Mouse (Mus musculus) ES-Bruce4 (cell line): ENCODE results near the gene Cog7. TPM values are rescaled to one million over a fixed set of nuclear protein-coding genes. Genes with fewer than 3 reads are reported as not detected.
A peak's percentile ranks its signal among the peaks of the same experiment; 100 is the strongest.

Experiments used
- H3K27ac ChIP-seq: 2 replicates; pipeline ENCODE4 v1.5.1; 2012; ENCODE audit warnings: low read length, inconsistent platforms; ENCODE audit not compliant: insufficient read depth
- H3K27me3 ChIP-seq: 2 replicates; pipeline ENCODE4 v1.6.1; 2012; ENCODE audit warnings: mild to moderate bottlenecking, low read length, inconsistent platforms; ENCODE audit not compliant: control insufficient read depth, poor library complexity, insufficient read depth, severe bottlenecking
- H3K36me3 ChIP-seq: 2 replicates; pipeline ENCODE4 v1.6.1; 2012; ENCODE audit warnings: inconsistent platforms, mild to moderate bottlenecking, low read length, moderate library complexity; ENCODE audit not compliant: control insufficient read depth, poor library complexity, insufficient read depth, severe bottlenecking
- H3K4me1 ChIP-seq: one replicate; pipeline ENCODE4 v1.8.1; 2011; ENCODE audit warnings: low read length; ENCODE audit not compliant: control insufficient read depth, insufficient read depth
- H3K4me3 ChIP-seq: 2 replicates; pipeline ENCODE4 v1.5.1; 2011; ENCODE audit warnings: low read depth, mild to moderate bottlenecking, low read length
- H3K9ac ChIP-seq: 2 replicates; pipeline ENCODE4 v1.6.1; 2012; ENCODE audit warnings: low read depth, mild to moderate bottlenecking, inconsistent platforms; ENCODE audit not compliant: poor library complexity, severe bottlenecking
- H3K9me3 ChIP-seq: replicated peaks from 2 replicates; pipeline ENCODE4 v1.6.1; 2012; ENCODE audit warnings: mild to moderate bottlenecking, low read length, inconsistent platforms; ENCODE audit not compliant: control insufficient read depth, poor library complexity, insufficient read depth, severe bottlenecking
- CTCF ChIP-seq: IDR thresholded peaks from one replicate; pipeline ENCODE4 v1.8.1; 2011; ENCODE audit warnings: low read depth, low read length
- EP300 ChIP-seq: IDR thresholded peaks from 2 replicates; pipeline ENCODE4 v1.6.1; 2011; ENCODE audit warnings: low read depth, low read length; ENCODE audit not compliant: insufficient read depth
- POLR2A ChIP-seq: IDR thresholded peaks from one replicate; pipeline ENCODE4 v1.8.1; 2011; ENCODE audit warnings: low read length; ENCODE audit not compliant: insufficient read depth
- polyA plus RNA-seq: library from polyadenylated mRNA; stranded (reverse); fragments of >200 nt; gene quantifications from 2 replicates; pipeline ENCODE4 v1.2.4, GENCODE M21; 2011; ENCODE audit warnings: low read depth; ENCODE audit not compliant: missing spikeins, insufficient read depth, insufficient read length

Gene Cog7
- polyA plus RNA-seq, 1 experiment, result 19.0 TPM

DNA sequence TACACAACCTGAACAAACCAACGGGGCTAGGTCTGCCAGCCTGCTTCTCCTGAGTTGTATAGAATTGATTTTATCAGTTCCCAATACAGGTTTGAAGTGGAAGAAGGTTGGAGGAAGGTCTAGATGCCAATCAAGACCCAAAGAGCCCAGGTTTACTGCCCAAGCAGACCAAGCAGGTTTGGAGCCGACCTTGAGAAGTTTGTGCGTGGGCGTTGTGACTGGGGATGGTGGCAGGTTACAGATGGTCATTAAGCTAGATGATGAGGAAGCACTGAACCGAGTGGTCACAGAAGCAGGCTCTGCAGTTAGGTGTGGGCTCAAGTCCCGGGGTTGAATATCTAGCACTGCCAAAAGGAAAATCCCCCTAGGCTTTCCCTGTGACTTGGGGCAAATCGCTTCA, 106.7 kb downstream of the Cog7 start:
- Histone ChIP-seq H3K9me3 (no peaks in the 10 kb centered on the region), H3K9ac (no peak overlapping the region), H3K36me3 (no peaks in the 10 kb centered on the region), H3K4me3 (no peak overlapping the region), H3K4me1 (no peaks in the 10 kb centered on the region), H3K27ac (no peak overlapping the region), H3K27me3 (no peaks in the 10 kb centered on the region)
- no peak for TF ChIP-seq CTCF
- TF ChIP-seq EP300, result no peak
- no peak for TF ChIP-seq POLR2A

DNA sequence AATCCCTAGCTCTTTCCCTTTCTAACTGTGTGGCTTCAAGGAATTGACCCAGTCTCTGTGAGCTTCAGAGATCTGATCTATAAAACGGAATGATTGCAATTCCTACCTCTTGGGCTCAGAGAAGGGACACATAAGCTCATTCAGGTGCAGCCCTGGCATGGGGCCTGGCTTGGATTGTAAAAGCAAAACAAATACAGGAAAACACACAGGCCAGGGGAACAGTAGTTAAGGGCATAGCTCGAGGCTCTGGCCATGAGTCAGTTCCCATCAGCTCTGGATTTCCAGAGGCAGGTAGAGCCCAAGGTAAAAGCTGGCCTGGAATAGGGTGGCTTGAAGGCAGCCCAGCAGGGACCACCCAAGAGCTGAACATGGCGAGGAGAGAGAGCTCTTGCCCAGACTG, 107.5 kb downstream of the Cog7 start:
- Histone ChIP-seq H3K4me1 (no peaks in the 10 kb centered on the region), H3K27me3 (no peaks in the 10 kb centered on the region), H3K27ac (no peak overlapping the region), H3K9me3 (no peaks in the 10 kb centered on the region), H3K9ac (no peak overlapping the region), H3K4me3 (no peak overlapping the region), H3K36me3 (no peaks in the 10 kb centered on the region)
- TF ChIP-seq CTCF (no peak), POLR2A (no peak), EP300 (no peak)

DNA sequence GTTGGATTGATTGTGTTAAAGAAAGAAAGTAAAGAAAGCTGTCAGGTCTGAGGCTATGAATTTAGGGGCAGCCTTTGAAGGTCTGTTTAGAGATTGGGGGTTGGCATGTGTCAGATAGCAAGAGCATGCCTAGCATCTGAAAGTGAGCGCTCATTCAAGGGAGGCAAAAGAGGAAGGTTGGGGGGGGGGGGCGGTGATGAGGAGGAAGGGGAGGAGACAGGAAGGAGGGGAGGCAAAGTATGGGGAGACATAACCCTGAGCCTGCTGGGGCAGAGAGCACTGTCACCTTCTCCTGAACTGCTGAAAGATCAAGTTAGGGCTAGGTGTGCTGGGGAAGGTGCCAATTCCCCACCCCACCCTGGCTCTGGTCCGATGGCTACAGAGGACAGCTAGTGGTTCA, 109.9 kb downstream of the Cog7 start:
- TF ChIP-seq CTCF, result no peak
- no peak for TF ChIP-seq EP300
- TF ChIP-seq POLR2A, result no peak
- H3K27me3 ChIP-seq, result no peaks in the 10 kb centered on the region

DNA sequence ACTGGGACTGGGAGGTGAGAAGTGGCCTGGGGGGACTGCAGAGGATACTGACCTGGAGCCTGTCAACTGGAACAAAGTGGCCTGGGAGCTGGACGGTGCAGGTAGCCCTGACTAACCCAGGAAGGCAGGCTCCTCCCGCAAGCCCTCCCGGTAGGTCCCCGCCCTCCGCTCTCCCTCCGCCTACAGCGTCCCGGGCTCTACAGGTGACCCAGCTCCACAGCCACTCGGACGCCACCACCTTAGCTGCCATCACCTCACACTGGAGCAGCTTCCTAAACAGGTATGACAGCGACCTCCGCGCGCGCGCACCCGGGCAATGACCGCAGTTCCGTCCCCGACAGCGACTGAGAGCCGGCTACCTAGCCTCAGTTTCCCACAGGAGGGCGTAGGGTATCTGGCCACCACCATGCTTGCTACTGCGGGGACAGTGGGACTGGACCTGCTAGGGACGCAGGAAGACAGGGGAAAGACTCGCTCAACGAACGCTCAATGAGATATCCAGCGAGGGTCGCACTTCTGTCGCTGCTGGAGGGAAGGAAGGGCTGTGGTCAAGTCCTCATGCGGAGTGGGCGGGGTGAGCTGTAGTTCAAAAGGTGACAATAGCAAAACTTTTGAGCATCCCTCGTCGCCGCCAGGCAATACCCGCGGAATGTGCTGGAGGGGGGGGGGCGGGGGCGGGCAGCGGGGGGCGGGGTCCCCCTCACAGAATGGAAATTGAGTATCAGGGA, 116.5 kb downstream of the Cog7 start, which contains the start of gene Scnn1b:
TSS of gene Scnn1b (plus strand) at position 181 of the 728 bp plus-strand sequence.
- Histone ChIP-seq H3K9me3 (no peaks in the 10 kb centered on the region), H3K27ac (no peak within 1 kb of the TSS), H3K9ac (no peak within 1 kb of the TSS), H3K27me3 (no peaks in the 10 kb centered on the region), H3K4me3 (peak within 1 kb of the TSS; percentile 48), H3K36me3 (no peaks in the 10 kb centered on the region), H3K4me1 (no peaks in the 10 kb centered on the region)
- TF ChIP-seq EP300, result no peak
- TF ChIP-seq POLR2A, result no peak
- TF ChIP-seq CTCF, result no peak

More for the DNA sequence above, 109.9 kb downstream of the Cog7 start:
- Histone ChIP-seq H3K9ac (no peak overlapping the region), H3K4me1 (no peaks in the 10 kb centered on the region), H3K4me3 (no peak overlapping the region), H3K36me3 (no peaks in the 10 kb centered on the region), H3K9me3 (no peaks in the 10 kb centered on the region), H3K27ac (no peak overlapping the region)

DNA sequence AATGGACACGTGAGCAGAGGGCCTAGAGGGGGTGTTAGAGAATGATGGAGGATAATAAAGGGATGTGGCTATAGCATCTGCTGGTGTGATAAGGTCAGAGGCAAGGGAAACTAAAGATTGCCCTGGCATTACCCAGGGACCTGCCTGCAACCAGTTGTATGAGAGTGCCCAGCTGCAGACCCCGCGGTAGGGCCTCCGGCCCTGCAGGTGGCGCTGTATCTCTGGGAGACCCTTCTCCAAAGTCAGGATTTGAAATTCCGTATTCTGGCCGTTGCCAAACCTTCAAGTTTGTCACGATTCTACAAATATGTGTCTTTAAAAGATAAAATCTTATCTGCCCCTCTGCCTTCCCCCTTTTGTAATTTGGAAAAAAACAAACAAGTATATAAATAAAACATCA, 122.6 kb downstream of the Cog7 start:
- Histone ChIP-seq H3K4me1 (no peaks in the 10 kb centered on the region), H3K4me3 (no peak overlapping the region), H3K27ac (no peak overlapping the region), H3K9ac (no peak overlapping the region), H3K27me3 (no peaks in the 10 kb centered on the region), H3K9me3 (no peaks in the 10 kb centered on the region; the same call in 1 of the 2 replicates), H3K36me3 (no peaks in the 10 kb centered on the region)
- peak; percentile 52 for TF ChIP-seq CTCF
- no peak for TF ChIP-seq POLR2A

DNA sequence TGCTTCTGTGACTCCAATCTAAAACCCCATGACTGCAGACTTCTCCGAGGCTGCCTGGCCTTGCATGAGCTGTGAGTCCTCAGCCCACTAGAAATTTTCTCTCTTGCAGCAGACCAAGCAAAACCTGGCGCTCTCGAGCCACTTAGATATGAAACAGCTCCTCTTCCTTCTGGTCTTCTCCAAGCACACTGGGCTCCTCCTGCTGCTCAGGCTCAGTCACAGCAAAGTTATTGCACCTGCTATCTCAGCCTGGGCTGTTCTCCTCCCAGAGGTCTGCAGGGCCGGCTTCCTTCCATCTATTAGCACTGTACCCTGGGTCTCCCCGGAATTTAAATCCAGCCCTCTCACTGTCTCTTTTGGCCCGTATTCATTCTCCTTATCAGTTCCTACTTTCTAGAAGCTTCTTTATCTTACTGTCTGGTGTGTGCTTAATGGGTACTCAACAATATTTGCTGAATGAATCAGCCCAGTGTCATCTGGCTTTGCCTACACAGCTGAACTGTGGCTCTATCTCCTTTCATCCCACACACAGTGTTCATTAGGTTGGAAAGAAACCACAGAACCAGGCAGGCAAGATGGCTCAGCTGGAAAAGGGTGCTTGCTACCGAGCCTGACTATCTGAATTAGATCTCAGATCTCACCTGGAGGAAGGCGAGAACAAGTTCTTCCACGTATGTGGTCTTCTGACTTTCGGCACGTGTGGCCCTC, 124.2 kb downstream of the Cog7 start:
- Histone ChIP-seq H3K4me3 (no peak overlapping the region), H3K9me3 (no peaks in the 10 kb centered on the region; the same call in 1 of the 2 replicates), H3K4me1 (no peaks in the 10 kb centered on the region), H3K36me3 (no peaks in the 10 kb centered on the region), H3K9ac (no peak overlapping the region), H3K27me3 (no peaks in the 10 kb centered on the region), H3K27ac (no peak overlapping the region)
- TF ChIP-seq EP300 (no peak), CTCF (no peak), POLR2A (no peak)
